Mouse (Mus musculus) E14TG2a.4 (cell line): ENCODE results near the gene Ctse.

Source experiments
- H3K27me3 ChIP-seq: 2 replicates; pipeline ENCODE4 v1.6.1; 2014; ENCODE audit warnings: low read length, control low read depth; ENCODE audit not compliant: insufficient read depth
- H3K36me3 ChIP-seq: 2 replicates; pipeline ENCODE4 v1.6.1; 2014; ENCODE audit warnings: low read length, control low read depth; ENCODE audit not compliant: insufficient read depth
- H3K4me1 ChIP-seq: replicated peaks from 2 replicates; pipeline ENCODE4 v1.6.1; 2014; ENCODE audit warnings: low read depth, low read length, control low read depth
- H3K4me3 ChIP-seq: replicated peaks from 2 replicates; pipeline ENCODE4 v1.5.1; 2014; ENCODE audit warnings: mild to moderate bottlenecking, low read length
- H3K9me3 ChIP-seq: 2 replicates; pipeline ENCODE4 v1.6.1; 2014; ENCODE audit warnings: low read length, control low read depth
- CTCF ChIP-seq: conservative IDR thresholded peaks from 2 replicates; pipeline ENCODE4 v1.5.1; 2014; ENCODE audit warnings: low read length
- NANOG ChIP-seq: IDR thresholded peaks from 2 replicates; pipeline ENCODE4 v1.6.1; 2014; ENCODE audit warnings: borderline replicate concordance, low read length, mixed read lengths
- POU5F1 ChIP-seq: IDR thresholded peaks from 2 replicates; pipeline ENCODE4 v1.6.1; 2014; ENCODE audit warnings: low read length, borderline replicate concordance

Ctse gene

GRCm38 (mm10) chr1:131687739-131688138 lies 49.6 kb downstream of the Ctse start:
- Histone ChIP-seq H3K27me3 (no peaks in the 10 kb centered on the region), H3K4me1 (peaks cover 15% of the 10 kb centered on the region), H3K4me3 (no peak overlapping the region), H3K36me3 (no peaks in the 10 kb centered on the region), H3K9me3 (no peaks in the 10 kb centered on the region)
- TF ChIP-seq CTCF (no peak), POU5F1 (no peak), NANOG (no peak)

GRCm38 (mm10) chr1:131688475-131688874 lies 50.4 kb downstream of the Ctse start, which contains the start of gene Rab7b:
Gene Rab7b, plus strand, starts transcription at chr1:131688695.
- no peaks in the 10 kb centered on the region for H3K9me3 ChIP-seq
- peaks cover 15% of the 10 kb centered on the region for H3K4me1 ChIP-seq
- TF ChIP-seq NANOG: no peak
- TF ChIP-seq CTCF: no peak
- TF ChIP-seq POU5F1: no peak
- no peaks in the 10 kb centered on the region for H3K27me3 ChIP-seq
- H3K36me3 ChIP-seq: no peaks in the 10 kb centered on the region
- no peak within 1 kb of the TSS for H3K4me3 ChIP-seq

DNA sequence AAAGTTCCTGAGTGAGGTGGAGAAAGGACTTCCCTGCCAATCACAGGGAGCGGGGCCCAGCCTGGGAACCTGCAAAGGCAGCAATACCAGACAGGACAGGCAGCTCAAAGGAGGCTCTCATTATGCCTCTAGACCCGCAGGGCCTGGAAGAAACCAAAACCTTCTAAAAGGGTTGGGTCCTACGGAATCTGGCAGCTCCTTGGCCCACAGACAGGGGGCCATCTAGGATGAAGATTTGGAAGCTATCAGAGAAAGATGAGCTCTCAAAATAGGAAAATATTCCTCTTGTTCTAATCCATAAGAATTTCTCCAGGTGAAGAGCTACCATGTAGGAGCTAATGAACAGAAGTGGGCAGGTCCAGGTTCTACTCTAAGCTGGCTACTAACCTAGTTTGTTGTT lies 50.9 kb downstream of the Ctse start:
- no peak for TF ChIP-seq POU5F1
- TF ChIP-seq CTCF: no peak
- no peak for TF ChIP-seq NANOG
- no peaks in the 10 kb centered on the region for H3K27me3 ChIP-seq

DNA sequence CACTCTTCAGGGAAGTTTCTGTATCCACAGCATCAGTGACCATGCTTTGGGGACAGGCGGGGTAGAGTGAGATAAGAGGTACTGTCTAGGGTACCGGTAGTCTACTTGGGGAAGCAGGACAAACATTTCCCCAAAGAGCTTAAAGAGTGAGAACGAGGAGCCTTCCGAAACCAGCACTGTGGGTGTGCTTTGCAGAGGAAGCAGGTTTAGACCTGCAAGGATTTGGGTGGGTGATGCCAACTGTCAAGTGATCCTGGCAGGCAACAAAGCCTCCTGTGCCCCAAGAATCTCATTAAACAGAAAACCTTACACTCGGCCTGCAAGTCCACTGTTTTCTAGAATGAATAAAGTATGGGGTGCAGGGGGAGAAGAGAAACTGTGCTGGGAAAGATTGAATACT lies 51.8 kb downstream of the Ctse start:
- H3K4me3 ChIP-seq: no peak overlapping the region
- no peak for TF ChIP-seq POU5F1
- TF ChIP-seq CTCF: no peak
- TF ChIP-seq NANOG: no peak
- no peaks in the 10 kb centered on the region for H3K9me3 ChIP-seq
- no peaks in the 10 kb centered on the region for H3K36me3 ChIP-seq
- H3K27me3 ChIP-seq: no peaks in the 10 kb centered on the region
- peaks cover 15% of the 10 kb centered on the region for H3K4me1 ChIP-seq

More for the DNA sequence above, 50.9 kb downstream of the Ctse start:
- H3K4me1 ChIP-seq: peaks cover 15% of the 10 kb centered on the region
- no peaks in the 10 kb centered on the region for H3K9me3 ChIP-seq
- H3K4me3 ChIP-seq: no peak overlapping the region
- H3K36me3 ChIP-seq: no peaks in the 10 kb centered on the region

GRCm38 (mm10) chr1:131690435-131690834 lies 52.3 kb downstream of the Ctse start:
- Histone ChIP-seq H3K4me1 (peaks cover 15% of the 10 kb centered on the region), H3K36me3 (no peaks in the 10 kb centered on the region), H3K27me3 (no peaks in the 10 kb centered on the region), H3K9me3 (no peaks in the 10 kb centered on the region), H3K4me3 (no peak overlapping the region)
- TF ChIP-seq POU5F1 (no peak), NANOG (no peak), CTCF (no peak)

- H3K4me1 ChIP-seq: peaks cover 15% of the 10 kb centered on the region
- no peaks in the 10 kb centered on the region for H3K9me3 ChIP-seq
- no peak for TF ChIP-seq NANOG
- TF ChIP-seq POU5F1: no peak
- TF ChIP-seq CTCF: no peak
- H3K4me3 ChIP-seq: no peak overlapping the region
- no peaks in the 10 kb centered on the region for H3K36me3 ChIP-seq
- no peaks in the 10 kb centered on the region; the same call in 1 of the 2 replicates for H3K27me3 ChIP-seq
Measured at GRCm38 (mm10) chr1:131691356-131691755, 53.2 kb downstream of the Ctse start.

DNA sequence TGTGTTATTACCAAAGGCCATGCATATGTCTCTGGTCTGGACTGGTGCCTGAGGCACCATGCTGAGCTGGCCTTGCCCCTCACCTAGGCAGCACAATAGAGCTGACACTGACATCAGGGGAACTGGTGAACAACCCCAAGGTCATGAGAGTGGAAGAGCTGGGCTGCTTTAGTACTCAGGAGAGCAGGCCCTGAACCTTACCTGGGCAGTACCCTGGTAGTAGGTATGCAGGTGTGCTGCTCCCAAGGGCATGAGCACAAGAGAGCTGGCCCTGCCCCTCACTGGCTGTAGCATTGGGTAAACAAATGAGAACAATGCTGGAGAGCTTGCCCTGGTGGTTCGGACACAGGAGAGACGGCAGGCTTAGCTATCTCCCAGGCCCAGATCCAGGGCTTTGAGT lies 57.2 kb downstream of the Ctse start:
- Histone ChIP-seq H3K36me3 (no peaks in the 10 kb centered on the region), H3K9me3 (no peaks in the 10 kb centered on the region), H3K4me3 (no peak overlapping the region), H3K4me1 (peaks cover 4% of the 10 kb centered on the region; the same call in 1 of the 2 replicates), H3K27me3 (peaks cover 5% of the 10 kb centered on the region)
- TF ChIP-seq NANOG: no peak
- TF ChIP-seq CTCF: no peak

- no peaks in the 10 kb centered on the region for H3K36me3 ChIP-seq
- H3K4me1 ChIP-seq: no peaks in the 10 kb centered on the region
- TF ChIP-seq NANOG (no peak), CTCF (no peak), POU5F1 (no peak)
- H3K9me3 ChIP-seq: no peaks in the 10 kb centered on the region
- H3K4me3 ChIP-seq: no peak overlapping the region
- H3K27me3 ChIP-seq: peaks cover 5% of the 10 kb centered on the region
Measured at GRCm38 (mm10) chr1:131696325-131696724, 58.2 kb downstream of the Ctse start.

- no peak overlapping the region for H3K4me3 ChIP-seq
- no peaks in the 10 kb centered on the region for H3K36me3 ChIP-seq
- no peaks in the 10 kb centered on the region for H3K4me1 ChIP-seq
- no peaks in the 10 kb centered on the region for H3K9me3 ChIP-seq
- TF ChIP-seq NANOG: no peak
- no peak for TF ChIP-seq CTCF
- TF ChIP-seq POU5F1: no peak
- peaks cover 5% of the 10 kb centered on the region for H3K27me3 ChIP-seq
Measured at GRCm38 (mm10) chr1:131698770-131699169, 60.7 kb downstream of the Ctse start.
